Mouse (Mus musculus): ENCODE data around the gene Sccpdh. TPM values are rescaled to one million over a fixed set of nuclear protein-coding genes. Genes with fewer than 3 reads are reported as not detected.

The Sccpdh gene
- polyA plus RNA-seq, 1 experiment from 2014 or later, result 39.0 TPM

GRCm38 (mm10) chr1:179651224-179651623 is 16.8 kb upstream of the Sccpdh start:
- no peaks in the 10 kb centered on the region for H3K36me3 ChIP-seq (ENCODE audit: control insufficient read depth, insufficient read depth, low read length)
- TF ChIP-seq EP300 (optimal IDR thresholded peaks at IDR 0.05) (no peak), CTCF (IDR thresholded peaks at IDR 0.05; ENCODE audit: low read depth) (no peak)
- ATAC-seq (ENCODE audit: low FRiP score, low TSS enrichment), result no peak
- H3K27me3 ChIP-seq (ENCODE audit: control insufficient read depth, insufficient read depth, low read length), result no peaks in the 10 kb centered on the region
- H3K27ac ChIP-seq (replicated peaks), result no peak overlapping the region
- no peak overlapping the region for H3K9ac ChIP-seq (ENCODE audit: low read length)
- no peak for DNase-seq (ENCODE audit: low spot score)
- no peaks in the 10 kb centered on the region for H3K9me3 ChIP-seq (ENCODE audit: control insufficient read depth, low read length)
- WGBS, result 74% methylated on average over 5 of the region's 5 CpGs
- no peak overlapping the region for H3K4me2 ChIP-seq (replicated peaks; ENCODE audit: low read depth)
- no peak overlapping the region for H3K4me3 ChIP-seq (ENCODE audit: low read depth, low read length)
- no peaks in the 10 kb centered on the region for H3K4me1 ChIP-seq (replicated peaks; ENCODE audit: control insufficient read depth, insufficient read depth)

DNA sequence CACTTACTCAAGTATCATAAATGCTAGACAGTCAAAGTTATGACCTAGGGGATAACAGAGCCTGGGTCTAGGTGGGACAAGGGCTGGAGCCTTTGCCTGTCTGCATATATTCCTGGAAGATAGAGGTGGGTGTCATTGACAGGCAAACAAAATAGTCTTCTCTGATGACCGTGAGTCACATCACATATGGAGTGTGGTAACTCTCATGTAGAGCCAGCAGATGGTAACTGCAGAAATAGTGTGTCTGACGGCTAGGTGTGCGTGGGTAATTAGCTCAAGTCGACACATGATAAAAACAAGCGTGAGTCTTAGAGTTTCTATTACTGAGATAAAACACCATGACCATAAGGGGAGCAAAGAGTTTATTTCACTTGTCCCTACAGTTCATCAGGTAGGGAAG is 4.9 kb upstream of the Sccpdh start:
- H3K27me3 ChIP-seq (ENCODE audit: control insufficient read depth, insufficient read depth, low read length), result no peaks in the 10 kb centered on the region
- no peaks in the 10 kb centered on the region for H3K4me1 ChIP-seq (replicated peaks; ENCODE audit: control insufficient read depth, insufficient read depth)
- ATAC-seq (ENCODE audit: low FRiP score, low TSS enrichment) (no peak), DNase-seq (ENCODE audit: low spot score) (no peak)
- WGBS, result 86% methylated on average over 5 of the region's 5 CpGs
- H3K9ac ChIP-seq (ENCODE audit: low read length), result no peak overlapping the region
- TF ChIP-seq CTCF (IDR thresholded peaks at IDR 0.05; ENCODE audit: low read depth), result no peak
- TF ChIP-seq EP300 (optimal IDR thresholded peaks at IDR 0.05), result no peak
- H3K27ac ChIP-seq (replicated peaks), result no peak overlapping the region
- no peaks in the 10 kb centered on the region for H3K36me3 ChIP-seq (ENCODE audit: control insufficient read depth, insufficient read depth, low read length)
- no peak overlapping the region for H3K4me2 ChIP-seq (replicated peaks; ENCODE audit: low read depth)
- no peaks in the 10 kb centered on the region for H3K9me3 ChIP-seq (ENCODE audit: control insufficient read depth, low read length)
- no peak overlapping the region for H3K4me3 ChIP-seq (ENCODE audit: low read depth, low read length)

DNA sequence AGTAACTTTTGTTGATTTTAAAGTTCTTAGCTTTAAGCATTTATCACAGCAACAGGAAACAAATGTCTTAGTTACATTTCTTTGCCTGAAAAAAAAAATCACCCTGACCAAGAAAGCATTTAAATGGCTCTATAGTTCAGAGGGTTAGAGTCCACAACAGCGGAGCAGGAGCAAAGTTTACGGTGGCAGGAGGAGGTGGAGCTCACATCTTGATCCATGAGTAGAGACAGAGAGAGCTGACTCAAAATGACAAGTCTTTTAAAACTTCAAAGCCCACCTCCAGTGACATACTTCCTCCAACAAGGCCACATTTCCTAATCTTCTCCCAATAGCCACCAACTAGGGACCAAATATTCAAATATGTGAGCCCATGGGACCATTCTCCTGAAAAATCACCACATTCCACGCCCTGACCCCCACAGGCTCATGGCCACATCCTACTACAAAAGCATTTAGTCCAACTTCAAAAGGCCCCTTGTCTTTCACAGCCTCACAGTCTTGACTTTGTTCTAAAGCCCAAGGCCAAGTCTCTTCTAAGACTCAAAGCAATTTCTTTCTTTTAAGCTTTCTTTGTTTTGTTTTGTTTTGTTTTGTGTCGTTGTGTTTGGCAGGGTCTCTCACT is 3.6 kb upstream of the Sccpdh start:
- Histone ChIP-seq H3K36me3 (ENCODE audit: control insufficient read depth, insufficient read depth, low read length) (no peaks in the 10 kb centered on the region), H3K4me2 (replicated peaks; ENCODE audit: low read depth) (no peak overlapping the region), H3K4me1 (replicated peaks; ENCODE audit: control insufficient read depth, insufficient read depth) (no peaks in the 10 kb centered on the region), H3K4me3 (ENCODE audit: low read depth, low read length) (no peak overlapping the region), H3K9me3 (ENCODE audit: control insufficient read depth, low read length) (no peaks in the 10 kb centered on the region), H3K9ac (ENCODE audit: low read length) (no peak overlapping the region), H3K27me3 (ENCODE audit: control insufficient read depth, insufficient read depth, low read length) (no peaks in the 10 kb centered on the region), H3K27ac (replicated peaks) (no peak overlapping the region)
- TF ChIP-seq EP300 (optimal IDR thresholded peaks at IDR 0.05), result no peak
- no peak for TF ChIP-seq CTCF (IDR thresholded peaks at IDR 0.05; ENCODE audit: low read depth)
- DNase-seq (ENCODE audit: low spot score) (no peak), ATAC-seq (ENCODE audit: low FRiP score, low TSS enrichment) (no peak)
- WGBS, result 42% methylated on average over 4 of the region's 4 CpGs

GRCm38 (mm10) chr1:179666971-179667370 is 1.0 kb upstream of the Sccpdh start:
- no peak overlapping the region for H3K9ac ChIP-seq (ENCODE audit: low read length)
- H3K27me3 ChIP-seq (ENCODE audit: control insufficient read depth, insufficient read depth, low read length), result no peaks in the 10 kb centered on the region
- DNase-seq (ENCODE audit: low spot score), result no peak
- no peak for ATAC-seq (ENCODE audit: low FRiP score, low TSS enrichment)
- H3K4me1 ChIP-seq (replicated peaks; ENCODE audit: control insufficient read depth, insufficient read depth), result no peaks in the 10 kb centered on the region
- H3K9me3 ChIP-seq (ENCODE audit: control insufficient read depth, low read length), result no peaks in the 10 kb centered on the region
- 82% methylated on average over 2 of the region's 2 CpGs for WGBS
- no peak for TF ChIP-seq EP300 (optimal IDR thresholded peaks at IDR 0.05)
- no peak for TF ChIP-seq CTCF (IDR thresholded peaks at IDR 0.05; ENCODE audit: low read depth)
- H3K36me3 ChIP-seq (ENCODE audit: control insufficient read depth, insufficient read depth, low read length), result no peaks in the 10 kb centered on the region
- no peak overlapping the region for H3K27ac ChIP-seq (replicated peaks)
- H3K4me3 ChIP-seq (ENCODE audit: low read depth, low read length), result no peak overlapping the region
- H3K4me2 ChIP-seq (replicated peaks; ENCODE audit: low read depth), result no peak overlapping the region

GRCm38 (mm10) chr1:179667450-179667849 is 560 bp upstream of the Sccpdh start:
- no peaks in the 10 kb centered on the region for H3K9me3 ChIP-seq (ENCODE audit: control insufficient read depth, low read length)
- no peak for TF ChIP-seq CTCF (IDR thresholded peaks at IDR 0.05; ENCODE audit: low read depth)
- no peak for TF ChIP-seq EP300 (optimal IDR thresholded peaks at IDR 0.05)
- peak overlapping the region; percentile 84 for H3K4me3 ChIP-seq (ENCODE audit: low read depth, low read length)
- no peaks in the 10 kb centered on the region for H3K4me1 ChIP-seq (replicated peaks; ENCODE audit: control insufficient read depth, insufficient read depth)
- H3K27me3 ChIP-seq (ENCODE audit: control insufficient read depth, insufficient read depth, low read length), result no peaks in the 10 kb centered on the region
- 0 out of 2 replicates have a peak overlapping the region, but pooled peaks have one; percentile 80 for H3K27ac ChIP-seq (replicated peaks)
- WGBS, result 19% methylated on average over 7 of the region's 7 CpGs
- ATAC-seq (ENCODE audit: low FRiP score, low TSS enrichment) (no peak), DNase-seq (ENCODE audit: low spot score) (no peak)
- H3K36me3 ChIP-seq (ENCODE audit: control insufficient read depth, insufficient read depth, low read length), result no peaks in the 10 kb centered on the region
- peak overlapping the region; percentile 80; the same call in 1 of the 2 replicates for H3K9ac ChIP-seq (ENCODE audit: low read length)
- peak overlapping the region; percentile 95 for H3K4me2 ChIP-seq (replicated peaks; ENCODE audit: low read depth)

DNA sequence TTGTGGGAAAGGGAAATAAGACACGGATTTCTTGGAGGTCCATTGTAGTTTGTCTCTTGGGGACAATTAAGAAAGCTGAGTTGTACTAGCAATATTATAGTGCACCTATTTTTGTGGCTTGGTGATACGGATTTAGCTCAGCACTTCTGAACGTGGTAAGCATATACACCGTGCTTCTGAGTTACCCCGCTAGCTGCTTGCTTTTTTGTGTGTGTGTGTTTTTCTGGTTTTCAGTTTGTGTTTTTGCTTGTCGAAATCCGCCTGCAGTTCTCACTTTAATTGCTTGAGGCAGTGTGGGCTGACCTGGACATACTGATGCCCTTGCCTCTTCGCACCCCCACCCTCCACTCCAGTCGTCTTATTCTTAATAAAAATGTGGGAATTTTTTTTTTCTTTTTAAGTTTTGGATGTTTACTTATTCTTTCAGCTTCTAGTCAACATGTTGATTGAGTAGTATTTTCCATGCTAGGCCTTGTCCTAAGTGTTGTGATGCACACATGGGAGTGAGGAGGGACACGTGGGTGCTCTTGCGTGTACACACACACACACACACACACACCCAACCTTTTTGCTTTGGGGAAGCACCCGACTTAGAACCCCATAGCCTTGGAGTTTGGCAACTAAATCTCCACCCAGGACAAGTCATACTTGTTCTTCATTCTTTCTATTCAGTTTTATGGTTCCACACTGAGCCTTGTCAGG is 977 bp downstream of the Sccpdh start:
- TF ChIP-seq EP300 (optimal IDR thresholded peaks at IDR 0.05) (no peak), CTCF (IDR thresholded peaks at IDR 0.05; ENCODE audit: low read depth) (peak; percentile 46)
- Histone ChIP-seq H3K36me3 (ENCODE audit: control insufficient read depth, insufficient read depth, low read length) (no peaks in the 10 kb centered on the region), H3K9ac (ENCODE audit: low read length) (peak overlapping the region; percentile 80), H3K4me1 (replicated peaks; ENCODE audit: control insufficient read depth, insufficient read depth) (no peaks in the 10 kb centered on the region), H3K27me3 (ENCODE audit: control insufficient read depth, insufficient read depth, low read length) (no peaks in the 10 kb centered on the region), H3K27ac (replicated peaks) (peak overlapping the region; percentile 80), H3K4me3 (ENCODE audit: low read depth, low read length) (peak overlapping the region; percentile 84), H3K4me2 (replicated peaks; ENCODE audit: low read depth) (peak overlapping the region; percentile 95), H3K9me3 (ENCODE audit: control insufficient read depth, low read length) (no peaks in the 10 kb centered on the region)
- 14% methylated on average over 12 of the region's 12 CpGs for WGBS
- no peak for ATAC-seq (ENCODE audit: low FRiP score, low TSS enrichment)
- peak; percentile 19 for DNase-seq (ENCODE audit: low spot score)

Measured in stomach, postnatal 0 days (tissue).